Mouse (Mus musculus) gastrocnemius, adult 8-10 months (tissue): Measurements from ENCODE around the gene Ephb4. TPM values are rescaled to one million over a fixed set of nuclear protein-coding genes. Genes with fewer than 3 reads are reported as not detected.
A peak's percentile ranks its signal among the peaks of the same experiment; 100 is the strongest.

Experiments used
- DNase-seq, 2 experiments: peaks; one replicate each; pipeline ENCODE4 v3.0.0; 2022; ENCODE audit warnings: low spot score in 2 of 2
- total RNA-seq, 4 experiments: library from RNA; stranded (reverse); gene quantifications; 2 replicates each; pipeline ENCODE4 v1.2.4; 2022

The Ephb4 gene
- total RNA-seq, 4 experiments from 2014 or later = 6.9 to 10.7 (median 8.6) TPM

DNA sequence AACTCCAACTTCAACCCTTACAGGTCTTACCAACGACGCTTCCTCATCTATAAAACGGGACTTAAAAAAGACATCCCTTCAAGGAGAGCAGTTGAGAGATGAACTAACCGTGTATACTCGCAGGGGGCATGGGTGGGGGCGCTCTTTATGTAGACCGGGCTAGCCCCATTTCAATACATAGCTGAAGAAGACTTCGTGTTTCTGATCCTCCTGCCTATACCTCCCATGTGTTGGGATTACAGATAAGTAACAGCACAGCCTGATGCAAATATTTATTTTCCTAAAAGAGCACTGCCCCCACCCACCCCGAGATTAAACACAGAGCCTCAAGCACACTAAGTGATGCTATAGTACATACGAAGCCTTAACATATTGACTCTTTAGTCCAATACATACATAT lies 15.6 kb upstream of the Ephb4 start:
- DNase-seq = no peak

DNA sequence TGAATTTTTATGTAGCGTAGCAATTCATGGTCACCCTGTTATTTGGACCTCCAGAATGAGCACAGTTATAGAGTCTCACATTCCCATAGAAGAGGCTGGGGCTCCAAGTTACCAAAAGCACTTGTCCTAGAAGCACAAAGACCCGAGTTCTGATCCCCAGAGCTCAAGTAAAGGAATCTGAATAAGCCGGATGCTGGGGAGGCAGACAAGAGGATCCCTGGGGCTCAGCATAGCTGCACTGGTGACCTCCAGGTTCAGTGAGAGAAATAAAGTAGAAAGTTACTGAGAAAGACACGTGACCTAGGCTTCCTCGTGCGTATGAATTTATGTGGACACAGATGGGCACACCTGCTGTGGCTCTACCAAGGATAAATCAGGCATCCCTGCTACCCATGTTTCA lies 14.8 kb upstream of the Ephb4 start:
- no peak for DNase-seq

DNA sequence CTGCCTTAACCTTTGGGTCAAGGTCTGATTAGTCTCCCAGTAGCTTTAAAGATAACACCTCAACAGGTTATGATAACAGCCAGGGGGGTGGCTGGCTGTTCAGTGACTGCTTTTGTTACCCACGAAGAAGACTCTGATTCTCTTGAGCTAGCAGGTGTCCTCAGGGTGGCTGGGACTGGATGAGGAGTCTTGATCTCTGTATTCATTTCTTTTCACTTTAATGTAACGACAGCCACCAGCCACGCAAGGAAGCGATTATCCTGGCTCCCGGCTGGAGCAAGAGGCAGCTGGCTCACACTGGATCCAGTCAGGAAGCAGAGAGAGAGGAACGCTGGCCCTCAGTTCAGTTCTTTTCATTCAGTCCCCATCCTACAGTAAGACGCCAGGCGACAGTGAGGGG lies 12.7 kb upstream of the Ephb4 start:
- no peak for DNase-seq

GRCm38 (mm10) chr5:137338256-137338655 lies 11.7 kb upstream of the Ephb4 start:
- DNase-seq = peak; percentile 86 to 90

DNA sequence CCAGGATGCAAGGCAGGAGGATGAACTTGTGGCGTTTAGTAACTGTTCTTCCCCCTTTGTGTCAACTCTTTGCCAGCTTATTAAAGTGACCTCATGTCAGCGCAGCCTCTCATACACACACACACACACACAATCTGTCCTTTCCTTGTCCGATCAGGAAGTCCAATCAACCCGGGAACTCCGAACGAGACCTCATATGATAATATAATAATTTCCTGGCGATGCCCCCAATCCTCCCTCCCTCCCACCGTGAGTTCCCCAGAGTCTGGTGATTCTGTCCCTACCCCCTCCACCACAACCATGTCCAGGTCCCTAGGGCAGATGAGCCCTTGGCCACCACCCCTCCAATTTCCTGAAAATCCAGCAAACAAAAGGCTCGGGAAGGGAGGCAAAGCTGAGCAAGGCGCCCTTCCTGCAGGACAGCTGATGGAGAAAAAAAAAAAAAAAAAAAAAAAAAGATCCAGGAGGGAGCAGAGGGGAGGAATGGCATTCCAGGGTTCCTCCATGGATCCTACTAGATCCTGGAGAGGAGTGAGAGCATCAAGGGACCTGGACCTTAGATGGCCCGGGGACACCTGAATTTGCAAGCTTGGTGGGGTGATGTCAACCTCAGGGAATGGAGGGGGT lies 11.1 kb upstream of the Ephb4 start:
- peak; percentile 36 to 39 for DNase-seq

GRCm38 (mm10) chr5:137339290-137339979 lies 10.5 kb upstream of the Ephb4 start:
- DNase-seq = peak in 1 of 2 experiments; percentile 32

DNA sequence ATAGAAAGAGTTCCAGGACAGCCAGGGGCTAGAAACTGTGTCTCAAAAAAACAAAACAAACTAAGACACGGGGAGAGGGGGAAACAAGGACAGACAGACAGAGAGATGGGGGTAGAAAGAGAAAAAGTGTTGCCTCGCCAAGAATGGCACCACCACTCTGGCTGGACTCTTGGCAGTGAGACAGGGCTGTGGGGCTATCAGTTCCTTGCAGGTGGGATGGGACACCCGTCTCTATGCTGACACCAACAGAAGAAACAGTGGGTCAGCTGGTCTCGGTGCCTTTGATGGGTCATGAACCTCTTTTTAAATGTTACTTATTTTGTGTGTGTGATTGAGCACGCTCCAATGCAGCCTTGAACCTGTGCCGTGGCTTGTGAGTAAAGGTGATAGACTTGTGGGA lies 9.7 kb upstream of the Ephb4 start:
- no peak for DNase-seq

DNA sequence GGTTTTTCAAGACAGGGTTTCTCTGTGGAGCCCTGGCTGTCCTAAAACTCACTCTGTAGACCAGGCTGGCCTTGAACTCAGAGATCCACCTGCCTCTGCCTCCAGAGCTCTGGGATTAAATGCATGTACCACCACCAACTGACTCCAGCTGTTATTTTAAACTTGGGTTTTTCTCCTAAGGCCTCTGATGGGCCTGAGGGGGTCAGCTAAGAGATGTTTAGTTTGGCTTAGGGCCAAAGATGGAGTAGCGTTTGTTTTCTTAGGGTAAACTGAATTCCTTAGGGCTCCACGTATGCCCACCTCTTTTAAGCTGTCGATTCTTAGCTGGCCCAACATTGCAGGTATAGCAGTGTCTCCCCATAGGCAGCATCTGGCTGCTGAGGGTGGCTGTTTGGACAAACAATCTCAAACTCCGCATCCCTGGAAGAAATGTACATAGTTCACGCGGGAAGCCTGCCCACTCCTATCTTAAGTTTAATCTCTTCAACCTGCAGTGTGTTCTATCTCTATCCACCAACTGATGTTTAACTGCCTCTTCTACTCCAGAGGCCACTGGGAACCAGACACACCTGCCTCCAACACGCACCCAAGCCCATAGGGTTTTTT lies 7.4 kb upstream of the Ephb4 start:
- no peak for DNase-seq

DNA sequence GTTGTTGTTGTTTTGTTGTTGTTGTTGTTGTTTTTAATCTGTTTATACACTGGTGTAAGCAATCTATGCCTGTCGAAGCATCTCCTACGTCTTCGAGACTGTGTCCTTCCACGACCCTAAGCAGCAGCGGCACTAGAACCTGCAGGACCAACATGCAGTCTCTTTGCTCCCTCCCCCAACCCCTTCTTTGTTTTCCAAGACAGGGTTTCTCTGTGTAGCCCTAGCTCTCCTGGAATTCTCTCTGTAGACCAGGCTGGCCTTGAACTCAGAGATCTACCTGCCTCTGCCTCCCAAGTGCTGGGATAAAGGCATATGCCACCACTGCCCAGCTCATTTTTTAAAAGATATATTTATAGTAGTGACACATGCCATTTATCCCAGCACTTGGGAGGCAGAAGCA lies 6.5 kb upstream of the Ephb4 start:
- DNase-seq = no peak

GRCm38 (mm10) chr5:137343869-137344268 lies 6.0 kb upstream of the Ephb4 start:
- DNase-seq = no peak

- no peak for DNase-seq
Measured at GRCm38 (mm10) chr5:137345821-137346220, 4.1 kb upstream of the Ephb4 start.

DNA sequence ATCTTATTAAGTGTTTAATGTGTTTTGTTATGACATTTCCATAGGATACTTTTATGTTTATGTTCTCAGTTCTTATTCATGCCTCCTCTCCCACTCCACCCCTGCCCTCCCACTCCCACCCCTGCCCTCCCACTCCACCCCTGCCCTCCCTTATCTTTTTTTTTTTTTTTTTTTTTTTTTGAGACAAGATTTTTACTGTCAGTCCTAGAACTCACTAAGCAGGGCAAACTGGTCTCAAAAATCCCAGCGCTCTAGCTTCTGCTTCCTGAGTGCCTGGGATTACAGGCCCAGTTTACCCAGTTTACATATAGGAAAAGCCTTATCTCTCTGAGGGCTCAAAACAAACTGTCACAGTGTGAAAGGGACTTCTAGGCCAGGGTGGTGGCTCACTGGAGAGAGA lies 3.5 kb upstream of the Ephb4 start:
- no peak for DNase-seq

DNA sequence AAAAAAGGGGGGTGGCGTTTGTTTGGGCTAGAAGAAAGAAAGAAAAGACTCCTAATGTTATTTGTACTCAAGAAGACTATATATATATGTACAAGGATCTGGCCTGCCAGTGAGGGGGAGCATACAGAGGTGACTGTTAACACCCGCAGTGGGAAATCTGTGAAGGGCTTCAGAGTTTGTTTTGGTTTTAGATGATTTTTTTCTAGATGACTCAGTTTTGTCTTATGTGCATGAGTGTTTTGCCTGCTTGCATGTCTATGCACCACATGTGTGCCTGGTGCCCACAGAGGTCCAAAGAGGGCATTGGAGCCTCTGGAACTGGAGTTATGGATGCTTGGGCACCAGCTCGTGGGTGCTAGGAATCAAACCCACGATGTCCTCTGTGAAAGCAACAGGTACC lies 2.9 kb upstream of the Ephb4 start:
- no peak for DNase-seq

DNA sequence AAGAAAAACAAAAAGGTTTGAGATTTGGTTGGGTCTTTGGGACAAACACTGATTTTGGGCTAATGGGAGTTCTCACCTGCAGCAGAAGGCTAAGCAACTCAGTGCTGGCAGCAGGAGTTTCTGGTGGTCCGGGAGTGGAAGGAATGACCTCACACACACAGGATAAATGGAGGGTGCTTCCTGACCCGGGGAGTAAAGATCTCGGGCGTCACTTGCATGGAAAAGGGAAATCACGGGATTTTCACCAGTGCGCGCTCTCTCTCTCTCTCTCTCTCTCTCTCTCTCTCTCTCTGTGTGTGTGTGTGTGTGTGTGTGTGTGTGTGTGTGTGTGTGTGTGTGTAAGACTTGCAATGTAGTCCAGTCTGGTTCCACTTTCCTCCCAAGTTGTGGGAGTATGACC lies 2.1 kb upstream of the Ephb4 start:
- no peak for DNase-seq

- peak in 1 of 2 experiments; percentile 21 for DNase-seq
Measured at GRCm38 (mm10) chr5:137348482-137349383, 1.2 kb upstream of the Ephb4 start.

- DNase-seq = no peak
Measured at GRCm38 (mm10) chr5:137350205-137351057, 522 bp downstream of the Ephb4 start.

GRCm38 (mm10) chr5:137351058-137351380 lies 1.1 kb downstream of the Ephb4 start:
- no peak for DNase-seq

- no peak for DNase-seq
Measured at GRCm38 (mm10) chr5:137351394-137351793, 1.5 kb downstream of the Ephb4 start.

GRCm38 (mm10) chr5:137352011-137352975 lies 2.4 kb downstream of the Ephb4 start:
- DNase-seq = no peak

- DNase-seq = no peak
Measured at GRCm38 (mm10) chr5:137354091-137354490, 4.2 kb downstream of the Ephb4 start.
